Mouse (Mus musculus) liver, postnatal 0 days (tissue): ENCODE measurements at regions not wholly inside any gene's neighbourhood (a gene's known extent, or its start where the extent isn't known, plus 50 kb on each side); places are given as distances from the start of the nearest gene placed in this dataset.

Source experiments
- ATAC-seq: fragments of 200-750 bp; cut with Nextera tagmentation; 2 replicates; pipeline ENCODE4 v1.8.0; 2017; ENCODE audit warnings: mild to moderate bottlenecking, moderate library complexity
- DNase-seq: peaks from one replicate; pipeline ENCODE4 v3.0.0-alpha.2; 2016
- H3K27ac ChIP-seq: fragments of 300-500 bp; sonication (generic); 2 replicates; pipeline ENCODE4 v1.5.1; 2014; ENCODE audit warnings: antibody characterized with exemption, moderate library complexity, mild to moderate bottlenecking, low read depth
- H3K27me3 ChIP-seq: fragments of 300-500 bp; sonication (generic); 2 replicates; pipeline ENCODE4 v1.6.1; 2014; ENCODE audit warnings: low read length, control low read depth, mixed read lengths; ENCODE audit not compliant: insufficient read depth
- H3K36me3 ChIP-seq: fragments of 300-500 bp; sonication (generic); replicated peaks from 2 replicates; pipeline ENCODE4 v1.6.1; 2014; ENCODE audit warnings: mild to moderate bottlenecking, control low read depth, low read length, moderate library complexity, mixed read lengths; ENCODE audit not compliant: insufficient read depth
- H3K4me1 ChIP-seq: fragments of 300-500 bp; sonication (generic); 2 replicates; pipeline ENCODE4 v1.6.1; 2014; ENCODE audit warnings: antibody characterized with exemption, mild to moderate bottlenecking, control low read depth; ENCODE audit not compliant: insufficient read depth
- H3K4me2 ChIP-seq: fragments of 300-500 bp; sonication (generic); 2 replicates; pipeline ENCODE4 v1.6.1; 2014; ENCODE audit warnings: low read depth, mild to moderate bottlenecking, low read length, moderate library complexity, mixed read lengths
- H3K4me3 ChIP-seq: fragments of 300-500 bp; sonication (generic); 2 replicates; pipeline ENCODE4 v1.5.1; 2014; ENCODE audit warnings: low read depth, low read length
- H3K9ac ChIP-seq: fragments of 300-500 bp; sonication (generic); replicated peaks from 2 replicates; pipeline ENCODE4 v1.6.1; 2014; ENCODE audit warnings: mild to moderate bottlenecking, moderate library complexity
- H3K9me3 ChIP-seq: fragments of 300-500 bp; sonication (generic); 2 replicates; pipeline ENCODE4 v1.6.1; 2016; ENCODE audit warnings: mild to moderate bottlenecking, control low read depth, low read length, mixed read lengths
- CTCF ChIP-seq: sonication (generic); IDR thresholded peaks from 2 replicates; pipeline ENCODE4 v1.5.1; 2016; ENCODE audit warnings: antibody characterized with exemption, low read depth
- EP300 ChIP-seq: IDR thresholded peaks from 2 replicates; pipeline ENCODE4 v1.6.1; 2016; ENCODE audit warnings: antibody characterized with exemption, low read depth, mild to moderate bottlenecking
- WGBS: fragments of 180-500 bp; shearing (Covaris S2); extraction: QIAGEN DNeasy Blood & Tissue Kit; methylation state at CpG from one replicate; pipeline ENCODE4 v1.1.7; 2014; ENCODE audit not compliant: insufficient replicate concordance; 5-methylcytosine and 5-hydroxymethylcytosine counted together

DNA sequence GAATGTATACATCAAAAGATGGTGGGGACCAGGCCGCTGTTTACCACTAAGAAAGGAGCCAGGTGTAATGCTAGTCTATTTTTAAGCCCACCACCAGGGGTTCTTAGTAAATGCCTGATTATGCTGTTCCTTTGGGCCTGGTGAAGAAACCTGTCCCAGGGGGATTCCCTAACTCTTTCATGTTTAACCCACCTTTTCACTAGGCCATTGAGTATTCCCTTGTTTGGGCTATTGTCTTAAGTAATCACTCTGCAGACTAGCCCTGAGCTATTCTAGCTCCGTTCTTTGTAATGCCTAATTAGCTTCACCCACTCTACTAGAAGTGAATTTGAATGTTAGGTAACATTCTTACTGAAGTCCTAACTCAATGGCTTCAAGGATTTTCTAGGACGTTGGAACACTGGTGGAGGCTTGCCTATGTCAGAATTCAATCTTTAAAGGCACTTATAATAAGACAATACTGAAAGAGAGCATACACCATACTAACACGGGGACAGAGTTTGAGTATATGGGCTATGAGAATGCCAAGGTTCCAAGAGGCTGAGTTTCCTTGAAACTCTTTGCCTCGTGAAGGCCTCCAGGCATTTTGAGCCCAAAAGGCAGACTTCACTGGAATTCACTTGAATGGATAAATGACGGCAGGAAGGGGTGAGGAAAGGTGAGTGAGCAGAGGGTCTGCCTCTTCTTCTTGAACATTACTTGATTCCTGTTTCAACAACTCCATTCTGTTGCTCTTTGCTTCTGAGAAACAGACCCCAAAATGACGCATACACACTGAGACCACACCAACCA, 312.7 kb upstream of the Irx4 start:
- H3K4me1 ChIP-seq, result no peaks in the 10 kb centered on the region

DNA sequence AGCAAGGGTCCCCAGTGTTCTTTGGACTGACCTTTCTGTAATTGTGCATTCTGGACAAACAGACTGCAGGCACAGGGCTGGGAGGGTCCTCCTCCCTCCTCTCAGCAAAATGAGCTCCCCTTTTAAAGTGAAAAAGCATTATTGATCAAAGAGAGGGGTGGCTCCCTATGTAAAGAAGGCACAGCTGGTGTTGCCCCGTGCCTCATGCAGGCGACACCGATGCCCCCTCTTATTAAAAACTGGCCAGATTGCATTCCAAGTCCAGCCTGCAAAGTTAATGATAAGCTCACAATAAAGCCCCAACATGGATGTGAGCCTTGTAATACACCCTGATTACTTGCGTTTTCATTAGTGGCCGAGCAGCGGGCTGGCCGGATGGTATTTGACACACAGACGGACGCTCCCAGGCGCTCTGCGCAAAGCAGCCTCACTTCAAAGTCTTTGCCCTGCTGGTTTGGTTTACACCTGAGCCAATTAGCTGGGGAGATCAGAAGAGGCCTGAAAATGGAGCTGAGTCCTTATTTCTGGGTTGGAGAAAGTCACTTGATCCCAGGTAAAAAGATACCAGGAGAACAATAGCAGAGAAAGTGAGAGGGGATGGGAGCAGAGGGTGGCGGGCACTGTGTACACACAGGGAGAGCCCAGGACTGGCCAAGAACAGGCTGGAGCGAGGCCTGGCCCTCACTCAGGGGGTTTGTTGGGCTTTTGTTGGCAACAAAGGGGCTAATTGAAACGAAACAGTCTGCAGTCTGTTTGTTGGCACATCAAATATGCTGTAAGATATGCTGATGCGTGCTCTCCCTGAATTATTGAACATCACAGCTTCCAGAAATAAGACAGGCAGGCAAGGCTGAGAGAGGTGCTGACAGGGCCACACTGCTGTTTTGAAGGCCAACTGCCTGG, 301.4 kb upstream of the Irx4 start:
- Histone ChIP-seq H3K27me3 (no peaks in the 10 kb centered on the region), H3K9ac (no peak overlapping the region), H3K4me3 (no peak overlapping the region), H3K4me1 (no peaks in the 10 kb centered on the region), H3K36me3 (no peaks in the 10 kb centered on the region), H3K4me2 (no peak overlapping the region), H3K9me3 (no peaks in the 10 kb centered on the region), H3K27ac (no peak overlapping the region)
- no peak for ATAC-seq
- no peak for DNase-seq
- TF ChIP-seq CTCF, result no peak
- TF ChIP-seq EP300, result no peak
- WGBS, result 32% methylated on average over 15 of the region's 15 CpGs

More for the DNA sequence above, 312.7 kb upstream of the Irx4 start:
- Histone ChIP-seq H3K27me3 (no peaks in the 10 kb centered on the region), H3K4me2 (no peak overlapping the region), H3K4me3 (no peak overlapping the region), H3K27ac (no peak overlapping the region), H3K9ac (no peak overlapping the region), H3K36me3 (no peaks in the 10 kb centered on the region), H3K9me3 (no peaks in the 10 kb centered on the region)
- WGBS, result 57% methylated on average over 7 of the region's 7 CpGs
- TF ChIP-seq CTCF (no peak), EP300 (no peak)
- no peak for DNase-seq
- ATAC-seq, result no peak

DNA sequence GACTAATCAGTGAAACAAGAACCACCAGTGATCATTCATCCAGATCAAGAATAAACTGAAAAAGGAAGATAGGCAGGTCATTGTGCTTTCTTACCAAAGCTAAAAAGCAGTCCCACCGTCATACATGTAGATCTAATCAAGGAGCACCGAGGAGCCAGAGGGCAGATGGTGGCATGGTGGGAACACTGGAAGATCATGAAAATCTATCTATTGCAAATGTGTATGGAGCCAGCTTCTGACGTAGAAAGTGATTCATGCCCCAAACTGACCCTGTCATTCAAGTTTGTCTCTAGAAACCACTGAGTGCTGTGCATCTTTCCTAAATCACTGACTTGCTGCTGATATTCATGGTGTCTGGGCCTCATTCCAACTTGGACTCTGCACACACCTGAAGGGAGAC, 299.0 kb upstream of the Irx4 start:
- 64% methylated on average over 3 of the region's 3 CpGs for WGBS
- H3K9ac ChIP-seq, result no peak overlapping the region

DNA sequence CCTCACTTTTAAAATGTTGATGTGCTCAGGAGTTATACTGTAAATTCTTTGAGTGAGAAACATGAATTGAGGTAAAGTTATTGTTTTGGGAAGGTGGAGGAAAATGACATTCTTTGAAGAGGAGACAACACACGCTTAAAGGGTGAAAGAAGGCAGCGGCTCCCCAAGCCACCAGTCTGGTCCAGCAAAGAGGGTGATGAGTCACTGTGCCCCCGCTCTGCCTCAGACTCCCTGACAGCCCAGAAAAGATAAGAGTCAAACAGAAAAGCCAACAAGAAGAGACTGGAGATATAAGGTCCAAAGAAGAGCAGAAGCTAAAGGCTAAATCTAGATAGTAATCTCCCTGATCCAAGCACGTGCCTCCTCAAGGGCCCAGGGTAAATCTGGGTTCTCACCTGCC, 288.1 kb upstream of the Irx4 start:
- Histone ChIP-seq H3K4me2 (no peak overlapping the region), H3K4me3 (no peak overlapping the region), H3K27ac (no peak overlapping the region), H3K9ac (no peak overlapping the region), H3K9me3 (no peaks in the 10 kb centered on the region), H3K36me3 (no peaks in the 10 kb centered on the region), H3K4me1 (no peaks in the 10 kb centered on the region), H3K27me3 (no peaks in the 10 kb centered on the region)
- TF ChIP-seq CTCF, result no peak
- TF ChIP-seq EP300, result no peak
- DNase-seq (no peak), ATAC-seq (no peak)
- 65% methylated on average over 4 of the region's 4 CpGs for WGBS

More for the DNA sequence above, 299.0 kb upstream of the Irx4 start:
- H3K36me3 ChIP-seq, result no peaks in the 10 kb centered on the region
- H3K4me2 ChIP-seq, result no peak overlapping the region
- H3K9me3 ChIP-seq, result no peaks in the 10 kb centered on the region
- DNase-seq, result no peak
- TF ChIP-seq CTCF (no peak), EP300 (no peak)
- no peaks in the 10 kb centered on the region for H3K27me3 ChIP-seq
- H3K27ac ChIP-seq, result no peak overlapping the region
- H3K4me3 ChIP-seq, result no peak overlapping the region
- H3K4me1 ChIP-seq, result no peaks in the 10 kb centered on the region
- no peak for ATAC-seq

DNA sequence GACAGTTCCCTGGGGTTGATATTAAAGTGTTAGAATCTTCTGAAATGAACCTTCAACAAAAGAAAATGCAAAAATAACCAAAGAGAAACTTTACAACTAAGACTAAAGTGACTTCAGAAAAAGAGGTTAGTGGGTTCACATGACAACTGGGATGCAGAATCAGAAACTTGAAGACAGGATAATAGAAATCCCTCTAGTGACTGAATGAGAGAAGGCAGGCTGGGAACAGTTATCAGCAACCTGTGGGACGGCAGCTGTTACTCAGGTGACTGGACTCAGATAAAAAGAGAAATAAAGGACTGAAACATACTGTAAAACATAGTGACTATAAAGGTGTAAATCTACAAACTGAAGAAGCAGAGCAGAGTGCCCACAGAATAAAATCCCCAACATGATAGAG, 287.4 kb upstream of the Irx4 start:
- Histone ChIP-seq H3K27ac (no peak overlapping the region), H3K27me3 (no peaks in the 10 kb centered on the region), H3K4me2 (no peak overlapping the region), H3K4me3 (no peak overlapping the region), H3K36me3 (no peaks in the 10 kb centered on the region), H3K9ac (no peak overlapping the region), H3K4me1 (no peaks in the 10 kb centered on the region), H3K9me3 (no peaks in the 10 kb centered on the region)
- ATAC-seq (no peak), DNase-seq (no peak)
- no peak for TF ChIP-seq CTCF
- 20% methylated on average over 1 of the region's 1 CpGs for WGBS

DNA sequence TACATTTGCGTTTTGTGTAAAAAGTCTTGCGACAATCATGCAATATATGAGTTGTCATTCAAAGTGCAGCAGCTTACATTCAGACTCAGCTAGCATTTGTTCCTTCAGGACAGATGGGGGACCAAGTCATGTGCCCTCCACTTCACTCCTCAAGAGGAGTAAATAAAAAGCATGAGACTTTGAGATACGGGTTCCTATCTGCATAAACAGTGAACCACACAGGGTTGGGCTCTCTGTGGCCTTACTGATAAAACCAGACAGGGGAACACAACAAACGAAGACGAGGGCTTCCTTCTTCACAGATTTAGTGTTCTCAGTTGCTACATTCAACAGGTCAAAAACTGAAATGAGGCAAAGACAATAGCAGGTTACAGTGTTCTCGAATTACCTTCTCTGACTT, 283.1 kb upstream of the Irx4 start:
- Histone ChIP-seq H3K36me3 (no peaks in the 10 kb centered on the region), H3K4me2 (no peak overlapping the region), H3K9me3 (no peaks in the 10 kb centered on the region), H3K4me3 (no peak overlapping the region), H3K27me3 (no peaks in the 10 kb centered on the region), H3K27ac (no peak overlapping the region), H3K9ac (no peak overlapping the region), H3K4me1 (no peaks in the 10 kb centered on the region)
- no peak for TF ChIP-seq CTCF
- no peak for TF ChIP-seq EP300
- ATAC-seq, result no peak
- DNase-seq, result no peak
- 63% methylated on average over 6 of the region's 6 CpGs for WGBS
